Mouse (Mus musculus): ENCODE results near the gene Muc5b.

The Muc5b gene

GRCm38 (mm10) chr7:141902269-141902729, 63.4 kb downstream of the Muc5b start:
- peak; percentile 97 for DNase-seq (ENCODE audit: low read depth)

GRCm38 (mm10) chr7:141902791-141903190, 63.9 kb downstream of the Muc5b start:
- no peak for DNase-seq (ENCODE audit: low read depth)

- DNase-seq (ENCODE audit: low read depth), result no peak
Measured at GRCm38 (mm10) chr7:141908591-141908990, 69.7 kb downstream of the Muc5b start.

GRCm38 (mm10) chr7:141911305-141911704, 72.4 kb downstream of the Muc5b start:
- no peak for DNase-seq (ENCODE audit: low read depth)

- DNase-seq (ENCODE audit: low read depth), result no peak
Measured at GRCm38 (mm10) chr7:141918407-141918806, 79.5 kb downstream of the Muc5b start, which contains the start of gene Tollip. Tollip (minus strand) TSS chr7:141918507.
